17 mouse cellular contexts compared by ENCODE assay signal in genomic region chr4:47425247-47425830, GRCm38 (mm10). TPM values are rescaled to one million over a fixed set of nuclear protein-coding genes. Genes with fewer than 3 reads are reported as not detected.
DNase-seq lines count a peak whose midpoint lies in the region; ATAC-seq and TF ChIP-seq lines count a peak whose summit lies in the region.
"Had no signal": no experiment of that assay in that cellular context is flagged by ENCODE, and none has a peak within 500 bp of the region (broad histone marks: within the 10 kb centered on the region; RNA-seq: fewer than 3 reads in every experiment).

No protein-coding gene starts in this region.

- no peaks in the 10 kb centered on the region for H3K79me2 ChIP-seq in CH12.LX (replicated peaks; ENCODE audit: control insufficient read depth, extremely low read depth, insufficient read depth, poor library complexity, severe bottlenecking)

- peaks cover 5% of the 10 kb centered on the region; the same call in 1 of the 2 replicates for H3K9me3 ChIP-seq in hindbrain, embryonic 16.5 days (ENCODE audit: control insufficient read depth, low read length)
- H3K9me3 ChIP-seq in hindbrain, embryonic 11.5 days (ENCODE audit: control insufficient read depth, low read length) = no peaks in the 10 kb centered on the region
- no peaks in the 10 kb centered on the region for H3K9me3 ChIP-seq in CH12.LX (replicated peaks; ENCODE audit: low read length)
- H3K9me3 ChIP-seq: hindbrain, embryonic 12.5 days; megakaryocyte, embryonic 14.5 days; neural tube, embryonic 12.5 days had no signal

- no peaks in the 10 kb centered on the region for H3K36me3 ChIP-seq in hindbrain, embryonic 16.5 days (ENCODE audit: control insufficient read depth, insufficient read depth, low read length)
- H3K36me3 ChIP-seq in hindbrain, embryonic 11.5 days (ENCODE audit: control insufficient read depth, insufficient read depth, low read length) = no peaks in the 10 kb centered on the region
- H3K36me3 ChIP-seq in CH12.LX (replicated peaks in 1 of 2; ENCODE audit: control insufficient read depth in 1 of 2, insufficient read depth in 1 of 2, low read length in 1 of 2) = no peaks in the 10 kb centered on the region
- H3K36me3 ChIP-seq: hindbrain, embryonic 12.5 days; neural tube, embryonic 12.5 days had no signal

- intact Hi-C loops in left cerebral cortex, adult 2 months (cut with DNase I) = no loop called here

- no peak for TF ChIP-seq EP300 in CH12.LX (IDR thresholded peaks at IDR 0.05; ENCODE audit: low read length)

- no peak overlapping the region for H3K4me3 ChIP-seq in hindbrain, embryonic 16.5 days (ENCODE audit: low read length)
- H3K4me3 ChIP-seq in hindbrain, embryonic 11.5 days (ENCODE audit: low read depth, low read length) = no peak overlapping the region
- H3K4me3 ChIP-seq in CH12.LX (replicated peaks in 1 of 3; ENCODE audit: low read depth in 2 of 3, low read length in 2 of 3, poor library complexity in 1 of 3) = no peak overlapping the region
- no peak overlapping the region for H3K4me3 ChIP-seq in left cerebral cortex, adult 2 months
- H3K4me3 ChIP-seq: heart, adult 2 months; hindbrain, embryonic 12.5 days; megakaryocyte, embryonic 14.5 days; neural tube, embryonic 12.5 days had no signal

- H3K27me3 ChIP-seq in hindbrain, embryonic 16.5 days (replicated peaks; ENCODE audit: control insufficient read depth, insufficient read depth, low read length) = peaks cover 3% of the 10 kb centered on the region
- H3K27me3 ChIP-seq in hindbrain, embryonic 11.5 days (ENCODE audit: control insufficient read depth, insufficient read depth, low read length) = no peaks in the 10 kb centered on the region
- no peaks in the 10 kb centered on the region for H3K27me3 ChIP-seq in CH12.LX (replicated peaks)
- H3K27me3 ChIP-seq: hindbrain, embryonic 12.5 days; megakaryocyte, embryonic 14.5 days; neural tube, embryonic 12.5 days had no signal

- TF ChIP-seq RAD21 in CH12.LX (IDR thresholded peaks at IDR 0.05; ENCODE audit: low read depth, low read length) = no peak

- peak; percentile 28; the same call in 1 of the 2 replicates for ATAC-seq in hindbrain, embryonic 16.5 days
- ATAC-seq in hindbrain, embryonic 11.5 days (ENCODE audit: low FRiP score) = no peak
- ATAC-seq in hematopoietic stem cell, adult 5-6 weeks (replicated peaks in 1 of 2; ENCODE audit: insufficient read depth in 1 of 2, low FRiP score in 2 of 2, low TSS enrichment in 1 of 2, low read depth in 1 of 2, poor library complexity in 2 of 2, severe bottlenecking in 2 of 2) = peak; percentile 31 to 52; a peak in 2 of 4 replicates
- ATAC-seq: forebrain, embryonic 14.5 days; lung, postnatal 0 days had no signal

- 86% methylated on average over 16 of the region's 16 CpGs for WGBS in hindbrain, embryonic 16.5 days
- WGBS in hindbrain, embryonic 11.5 days = 86% methylated on average over 16 of the region's 16 CpGs

- DNase-seq in hindbrain, embryonic 11.5 days (ENCODE audit: low spot score) = no peak
- peak; percentile 14 for DNase-seq in CH12.LX (ENCODE audit: extremely low read depth)
- DNase-seq in thymus, postnatal 10 days (ENCODE audit: low spot score in 2 of 2) = peak; percentile 54 to 63
- DNase-seq in testis, postnatal 10 days (ENCODE audit: low spot score) = no peak
- DNase-seq in left cerebral cortex, adult 2 months (ENCODE audit: extremely low spot score in 1 of 2, low spot score in 2 of 2) = no peak
- DNase-seq: adrenal gland, postnatal 14 days; cerebellum, adult 9-11 months; heart, adult 2 months; kidney, postnatal 10 days had no signal

- dilution Hi-C loops in CH12.LX (cut with MboI; ENCODE audit: extremely low pct_ligation_motif_present, extremely low pct_unique_long_range_greater_than_20kb, low sequenced_read_pairs) = no loop called here

- H3K4me2 ChIP-seq in hindbrain, embryonic 16.5 days (ENCODE audit: low read length) = no peak overlapping the region
- no peak overlapping the region for H3K4me2 ChIP-seq in hindbrain, embryonic 11.5 days (replicated peaks; ENCODE audit: low read depth, low read length)
- no peak overlapping the region for H3K4me2 ChIP-seq in CH12.LX (ENCODE audit: insufficient read depth, low read depth, poor library complexity, severe bottlenecking)
- H3K4me2 ChIP-seq: hindbrain, embryonic 12.5 days; neural tube, embryonic 12.5 days had no signal

- no peak for TF ChIP-seq POLR2A in CH12.LX (IDR thresholded peaks at IDR 0.05; ENCODE audit: low read depth, low read length)

- in situ Hi-C loops in CH12.LX (cut with MboI; ENCODE audit: low pct_ligation_motif_present, low pct_unique_long_range_greater_than_20kb, low sequenced_read_pairs) = loop anchor here (5.0 to 25.0 kb wide), 3 partner anchors 172 to 987 kb away; no protein-coding TSS in a partner anchor

- no peak for TF ChIP-seq CTCF in CH12.LX (conservative IDR thresholded peaks at IDR 0.05 in 1 of 2, IDR thresholded peaks at IDR 0.05 in 1 of 2; ENCODE audit: low read depth in 2 of 2, low read length in 2 of 2)
- no peak for TF ChIP-seq CTCF in left cerebral cortex, adult 2 months (IDR thresholded peaks at IDR 0.05)

- no peak overlapping the region for H3K27ac ChIP-seq in hindbrain, embryonic 16.5 days (ENCODE audit: low read depth, low read length)
- H3K27ac ChIP-seq in hindbrain, embryonic 11.5 days (ENCODE audit: low read depth, low read length) = no peak overlapping the region
- no peak overlapping the region for H3K27ac ChIP-seq in CH12.LX (ENCODE audit: insufficient read depth, low read depth)
- no peak overlapping the region for H3K27ac ChIP-seq in left cerebral cortex, adult 2 months
- H3K27ac ChIP-seq: heart, adult 2 months; hindbrain, embryonic 12.5 days; liver, embryonic 14.5 days; neural tube, embryonic 12.5 days had no signal

- peaks cover 2% of the 10 kb centered on the region; the same call in 1 of the 2 replicates for H3K4me1 ChIP-seq in hindbrain, embryonic 16.5 days (ENCODE audit: control insufficient read depth, insufficient read depth, low read depth, low read length)
- no peaks in the 10 kb centered on the region for H3K4me1 ChIP-seq in hindbrain, embryonic 11.5 days (replicated peaks; ENCODE audit: control insufficient read depth, insufficient read depth, low read length)
- peaks cover 11 to 24% of the 10 kb centered on the region in 2 experiments for H3K4me1 ChIP-seq in CH12.LX (ENCODE audit: control insufficient read depth in 1 of 2, insufficient read depth in 2 of 2)

- H3K9ac ChIP-seq in hindbrain, embryonic 16.5 days (ENCODE audit: low read depth, low read length) = no peak overlapping the region
- H3K9ac ChIP-seq in hindbrain, embryonic 11.5 days (ENCODE audit: low read depth, low read length) = no peak overlapping the region
- H3K9ac ChIP-seq in CH12.LX (ENCODE audit: insufficient read depth, low read depth) = no peak overlapping the region
- H3K9ac ChIP-seq: hindbrain, embryonic 12.5 days; liver, embryonic 14.5 days; neural tube, embryonic 12.5 days had no signal

TF ChIP-seq in CH12.LX, 34 proteins besides CTCF, POLR2A, EP300 and RAD21:
- TF ChIP-seq RCOR1 (conservative IDR thresholded peaks at IDR 0.05; ENCODE audit: low read depth, low read length) (no peak), CHD2 (IDR thresholded peaks at IDR 0.05; ENCODE audit: low read length) (no peak), POLR2AphosphoS2 (IDR thresholded peaks at IDR 0.05; ENCODE audit: low read depth, low read length) (no peak), NELFE (IDR thresholded peaks at IDR 0.05; ENCODE audit: low read depth, low read length) (no peak), SMC3 (IDR thresholded peaks at IDR 0.05; ENCODE audit: low read depth, low read length) (no peak), MYC (IDR thresholded peaks at IDR 0.05; ENCODE audit: low read depth, low read length) (no peak), NRF1 (IDR thresholded peaks at IDR 0.05; ENCODE audit: low read depth, low read length) (peak; percentile 68), KAT2A (IDR thresholded peaks at IDR 0.05; ENCODE audit: insufficient replicate concordance, low read length) (no peak), ETS1 (conservative IDR thresholded peaks at IDR 0.05; ENCODE audit: low read depth, low read length) (no peak)

RNA-seq across cellular contexts. Expression of gene Alg2, which starts 48.8 kb away (rescaled TPM):
- polyA plus RNA-seq in hindbrain, embryonic 16.5 days (2015; fragmentation: Nextera tagmentation; extraction: Ambion mirVana) = 347 and 352 TPM in 2 replicates
- 161 TPM in 2 replicates for polyA plus RNA-seq in hindbrain, embryonic 11.5 days (2014; fragmentation: Nextera tagmentation; extraction: Ambion mirVana)
- total RNA-seq in CH12.LX (2012; rRNA removed) (12.2 and 14.9 TPM in 2 replicates), CH12.LX (2014; rRNA removed) (6.6 and 8.4 TPM in 2 replicates)
- 27.1 and 28.9 TPM in 2 replicates for polyA plus RNA-seq in CH12.LX (2012; ENCODE audit: insufficient read length, low read depth)
- 24.9 and 25.0 TPM in 2 replicates for total RNA-seq in hematopoietic stem cell, adult 5-6 weeks (2017)
- 100 to 1,000 TPM; 114 to 117 TPM for total RNA-seq in left cerebral cortex, adult 2 months (2021)

RNA-seq across cellular contexts. Expression of gene Sec61b, which starts 49.1 kb away (rescaled TPM):
- 233 and 244 TPM in 2 replicates for polyA plus RNA-seq in hindbrain, embryonic 16.5 days (2015; fragmentation: Nextera tagmentation; extraction: Ambion mirVana)
- 359 and 365 TPM in 2 replicates for polyA plus RNA-seq in hindbrain, embryonic 11.5 days (2014; fragmentation: Nextera tagmentation; extraction: Ambion mirVana)
- total RNA-seq in CH12.LX (2012; rRNA removed) (548 and 590 TPM in 2 replicates), CH12.LX (2014; rRNA removed) (495 and 583 TPM in 2 replicates)
- polyA plus RNA-seq in CH12.LX (2012; ENCODE audit: insufficient read length, low read depth) = 271 and 286 TPM in 2 replicates
- total RNA-seq in hematopoietic stem cell, adult 5-6 weeks (2017) = 93.9 and 140 TPM in 2 replicates
- total RNA-seq in left cerebral cortex, adult 2 months (2021) = 10 to 100 TPM; 37.8 to 45.7 TPM

Comparison
In these comparisons a context has a peak if more than half of its experiments do, and no peak if none do; other contexts are left out.
1. DNase-seq: peak in CH12.LX (single experiment) and thymus, postnatal 10 days (2 of 2); none in hindbrain, embryonic 11.5 days (single experiment), testis, postnatal 10 days (single experiment) and left cerebral cortex, adult 2 months (0 of 2).